Mouse (Mus musculus) stomach, postnatal 0 days (tissue): ENCODE data around the gene Scgb1c1.
A peak's percentile ranks its signal among the peaks of the same experiment; 100 is the strongest.

Source experiments
- CTCF ChIP-seq: IDR thresholded peaks from 2 replicates; pipeline ENCODE4 v1.5.1; 2016; ENCODE audit warnings: antibody characterized with exemption, low read depth, mild to moderate bottlenecking, moderate library complexity
- EP300 ChIP-seq: optimal IDR thresholded peaks from 2 replicates; pipeline ENCODE3; 2016; ENCODE audit warnings: antibody characterized with exemption

- TF ChIP-seq CTCF (peak; percentile 94), EP300 (no peak)
Observed at GRCm38 (mm10) chr7:140844905-140845665, at the start of gene Scgb1c1.
